Mouse (Mus musculus) heart, postnatal 0 days (tissue): ENCODE measurements at regions not wholly inside any gene's neighbourhood (a gene's known extent, or its start where the extent isn't known, plus 50 kb on each side); places are given as distances from the start of the nearest gene placed in this dataset.

Experiments used
- CTCF ChIP-seq: IDR thresholded peaks from 2 replicates; pipeline ENCODE4 v1.5.1; 2016; ENCODE audit warnings: antibody characterized with exemption, control low read depth, low read depth
- EP300 ChIP-seq: IDR thresholded peaks from 2 replicates; pipeline ENCODE4 v1.6.1; 2016; ENCODE audit warnings: antibody characterized with exemption, low read depth

DNA sequence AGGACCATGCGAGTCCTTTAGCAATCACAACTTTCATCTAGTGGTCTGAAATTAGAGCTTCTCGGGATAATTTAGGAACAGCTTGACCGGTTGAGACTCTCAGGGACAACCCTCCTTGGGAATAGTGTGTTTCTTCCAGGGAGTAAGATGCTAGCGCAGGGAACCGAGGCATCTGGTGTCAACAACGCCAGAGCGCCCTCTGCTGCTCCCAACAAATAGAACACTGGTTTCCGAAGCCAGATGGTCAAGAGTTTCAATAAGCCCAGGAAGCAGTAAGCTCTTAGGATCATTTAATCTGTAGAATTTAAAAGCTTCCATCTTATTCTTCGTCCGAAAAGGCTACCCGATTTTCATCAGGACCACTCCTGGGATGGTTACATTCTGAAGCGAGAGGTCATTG is 149.8 kb upstream of the Cypt12 start:
- TF ChIP-seq CTCF (peak; percentile 53), EP300 (no peak)
